Mouse (Mus musculus) MEL (cell line): ENCODE measurements at regions not wholly inside any gene's neighbourhood (a gene's known extent, or its start where the extent isn't known, plus 50 kb on each side); places are given as distances from the start of the nearest gene placed in this dataset.

Experiments used
- DNase-seq: peaks from one replicate; pipeline ENCODE4 v3.0.0; 2011; ENCODE audit warnings: low read depth, low spot score
- H3K27ac ChIP-seq: 2 replicates; pipeline ENCODE4 v1.5.1; 2012; ENCODE audit warnings: low read depth, mild to moderate bottlenecking, control low read depth, low read length, moderate library complexity; ENCODE audit not compliant: control insufficient read depth
- H3K27me3 ChIP-seq, 2 experiments: fragments of 150-350 bp in 1 of 2; sonication (generic) in 1 of 2; 2 replicates each; pipeline ENCODE4 v1.6.1; 2012; ENCODE audit warnings: low read length in 2 of 2, mild to moderate bottlenecking in 2 of 2, improper control_type of control experiment in 1 of 2, moderate library complexity in 1 of 2; ENCODE audit not compliant: insufficient read depth in 2 of 2, control insufficient read depth in 1 of 2
- H3K36me3 ChIP-seq, 2 experiments: 2 replicates each; pipeline ENCODE4 v1.6.1; 2012 to 2014; ENCODE audit warnings: low read length in 2 of 2, improper control_type of control experiment in 1 of 2, inconsistent platforms in 1 of 2, mild to moderate bottlenecking in 1 of 2; ENCODE audit not compliant: insufficient read depth in 2 of 2, control insufficient read depth in 1 of 2
- H3K4me1 ChIP-seq, 2 experiments: fragments of 150-350 bp in 1 of 2; sonication (generic) in 1 of 2; 2 replicates each; pipeline ENCODE4 v1.6.1; 2012; ENCODE audit warnings: low read length in 2 of 2, improper control_type of control experiment in 1 of 2, mild to moderate bottlenecking in 1 of 2; ENCODE audit not compliant: insufficient read depth in 2 of 2, control insufficient read depth in 1 of 2
- H3K4me3 ChIP-seq, 2 experiments: fragments of 150-350 bp in 1 of 2; sonication (generic) in 1 of 2; 2 replicates each; pipeline ENCODE4 v1.5.1; 2012; ENCODE audit warnings: low read depth in 2 of 2, low read length in 2 of 2, mild to moderate bottlenecking in 2 of 2, moderate library complexity in 2 of 2, control low read depth in 1 of 2, improper control_type of control experiment in 1 of 2; ENCODE audit not compliant: control insufficient read depth in 1 of 2, insufficient read depth in 1 of 2
- H3K79me2 ChIP-seq: 2 replicates; pipeline ENCODE4 v1.6.1; 2012; ENCODE audit warnings: mild to moderate bottlenecking, low read length, moderate library complexity; ENCODE audit not compliant: control insufficient read depth, poor library complexity, insufficient read depth
- H3K9ac ChIP-seq: 2 replicates; pipeline ENCODE4 v1.6.1; 2012; ENCODE audit warnings: low read depth, mild to moderate bottlenecking, control low read depth, low read length, moderate library complexity; ENCODE audit not compliant: control insufficient read depth, poor library complexity, severe bottlenecking
- H3K9me3 ChIP-seq: fragments of 150-350 bp; sonication (generic); replicated peaks from 2 replicates; pipeline ENCODE4 v1.6.1; 2012; ENCODE audit warnings: mild to moderate bottlenecking, low read length, improper control_type of control experiment, moderate library complexity; ENCODE audit not compliant: insufficient read depth
- CHD1 ChIP-seq: IDR thresholded peaks from 2 replicates; pipeline ENCODE4 v1.6.1; 2012; ENCODE audit warnings: low read depth, mild to moderate bottlenecking, inconsistent platforms, low read length, improper control_type of control experiment
- CTCF ChIP-seq, 3 experiments: IDR thresholded peaks in 2 of 3; conservative IDR thresholded peaks in 1 of 3; 2 replicates each; pipeline ENCODE4 v1.5.1; 2011 to 2012; ENCODE audit warnings: low read length in 3 of 3, low read depth in 2 of 3, mild to moderate bottlenecking in 2 of 3, improper control_type of control experiment in 1 of 3, inconsistent platforms in 1 of 3, mixed read lengths in 1 of 3, moderate library complexity in 1 of 3; ENCODE audit not compliant: control insufficient read depth in 1 of 3, insufficient read depth in 1 of 3, poor library complexity in 1 of 3, severe bottlenecking in 1 of 3
- ELF1 ChIP-seq: IDR thresholded peaks from 2 replicates; pipeline ENCODE4 v1.6.1; 2014; ENCODE audit warnings: low read depth, mild to moderate bottlenecking, inconsistent platforms, low read length, improper control_type of control experiment, moderate library complexity
- ETS1 ChIP-seq: IDR thresholded peaks from 2 replicates; pipeline ENCODE4 v1.6.1; 2012; ENCODE audit warnings: low read depth, mild to moderate bottlenecking, inconsistent platforms, low read length, improper control_type of control experiment, moderate library complexity
- GABPA ChIP-seq: IDR thresholded peaks from 2 replicates; pipeline ENCODE4 v1.6.1; 2012; ENCODE audit warnings: low read depth, mild to moderate bottlenecking, inconsistent platforms, low read length, improper control_type of control experiment, moderate library complexity
- GATA1 ChIP-seq: IDR thresholded peaks from 2 replicates; pipeline ENCODE4 v1.6.1; 2011; ENCODE audit warnings: low read depth, low read length, improper control_type of control experiment
- HCFC1 ChIP-seq: IDR thresholded peaks from 2 replicates; pipeline ENCODE4 v1.6.1; 2012; ENCODE audit warnings: low read depth, mild to moderate bottlenecking, inconsistent platforms, low read length, improper control_type of control experiment, moderate library complexity
- JUND ChIP-seq: IDR thresholded peaks from 2 replicates; pipeline ENCODE4 v1.6.1; 2011; ENCODE audit warnings: low read depth, mild to moderate bottlenecking, improper control_type of control experiment, low read length
- KAT2A ChIP-seq: conservative IDR thresholded peaks from 2 replicates; pipeline ENCODE4 v1.6.1; 2012; ENCODE audit warnings: low read depth, low read length, improper control_type of control experiment, inconsistent platforms
- MAZ ChIP-seq: IDR thresholded peaks from 2 replicates; pipeline ENCODE4 v1.6.1; 2012; ENCODE audit warnings: low read depth, mild to moderate bottlenecking, inconsistent platforms, low read length, improper control_type of control experiment
- MEF2A ChIP-seq: IDR thresholded peaks from 2 replicates; pipeline ENCODE4 v1.6.1; 2014; ENCODE audit warnings: low read depth, mild to moderate bottlenecking, inconsistent platforms, low read length, improper control_type of control experiment; ENCODE audit not compliant: poor library complexity, insufficient replicate concordance, severe bottlenecking; ENCODE audit errors: extremely low read depth
- MYC ChIP-seq: IDR thresholded peaks from 2 replicates; pipeline ENCODE4 v1.6.1; 2011; ENCODE audit warnings: low read depth, mild to moderate bottlenecking, low read length, improper control_type of control experiment, moderate library complexity
- NELFE ChIP-seq: IDR thresholded peaks from 2 replicates; pipeline ENCODE4 v1.6.1; 2011; ENCODE audit warnings: low read depth, low read length, improper control_type of control experiment
- POLR2AphosphoS5 ChIP-seq: IDR thresholded peaks from 2 replicates; pipeline ENCODE4 v1.6.1; 2012; ENCODE audit warnings: low read depth, borderline replicate concordance, mild to moderate bottlenecking, inconsistent platforms, low read length, moderate library complexity, mixed read lengths
- RAD21 ChIP-seq: IDR thresholded peaks from 2 replicates; pipeline ENCODE4 v1.6.1; 2011; ENCODE audit warnings: mild to moderate bottlenecking, low read depth, low read length, improper control_type of control experiment
- RCOR1 ChIP-seq: IDR thresholded peaks from 2 replicates; pipeline ENCODE4 v1.6.1; 2012; ENCODE audit warnings: low read depth, mild to moderate bottlenecking, inconsistent platforms, low read length, improper control_type of control experiment
- TAL1 ChIP-seq: IDR thresholded peaks from 2 replicates; pipeline ENCODE4 v1.6.1; 2012; ENCODE audit warnings: mild to moderate bottlenecking, inconsistent platforms, low read length, moderate library complexity, mixed read lengths
- USF2 ChIP-seq, 2 experiments: IDR thresholded peaks; 2 replicates each; pipeline ENCODE4 v1.6.1; 2011 to 2012; ENCODE audit warnings: improper control_type of control experiment in 2 of 2, low read length in 2 of 2, borderline replicate concordance in 1 of 2, inconsistent platforms in 1 of 2, low read depth in 1 of 2, mild to moderate bottlenecking in 1 of 2; ENCODE audit not compliant: insufficient read depth in 1 of 2
- ZC3H11A ChIP-seq: IDR thresholded peaks from 2 replicates; pipeline ENCODE4 v1.6.1; 2012; ENCODE audit warnings: low read depth, mild to moderate bottlenecking, inconsistent platforms, low read length, improper control_type of control experiment

DNA sequence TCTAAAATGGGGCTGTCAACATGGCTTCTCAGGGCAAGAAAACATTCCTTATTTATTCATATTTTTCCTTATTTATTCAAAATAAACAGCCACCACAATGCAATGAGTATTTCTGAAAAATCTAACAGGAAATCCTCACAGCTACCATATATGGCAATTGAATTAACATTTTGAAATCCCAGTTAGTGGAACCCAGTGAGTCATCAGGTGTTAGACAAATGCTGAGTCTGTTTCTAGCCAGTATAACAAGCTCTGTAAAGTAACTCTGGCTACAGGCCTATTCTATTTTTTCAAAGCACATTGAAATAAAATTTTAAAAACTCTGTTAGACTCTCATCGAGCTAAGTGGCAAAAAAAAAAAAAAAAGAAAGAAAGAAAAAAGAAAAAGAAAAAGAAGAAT lies 3586.8 kb downstream of the 9330182O14Rik start:
- Histone ChIP-seq H3K9ac (no peak overlapping the region), H3K27ac (no peak overlapping the region), H3K79me2 (no peaks in the 10 kb centered on the region), H3K27me3 (peaks cover 0 to 2% of the 10 kb centered on the region in 2 experiments; a peak in 1 of 4 replicates), H3K4me3 (no peak overlapping the region), H3K9me3 (no peaks in the 10 kb centered on the region), H3K36me3 (no peaks in the 10 kb centered on the region), H3K4me1 (no peaks in the 10 kb centered on the region)
- no peak for DNase-seq
- TF ChIP-seq ZC3H11A = no peak
- TF ChIP-seq TAL1 = no peak
- TF ChIP-seq POLR2AphosphoS5 = no peak
- no peak for TF ChIP-seq MEF2A
- TF ChIP-seq RAD21 = no peak
- TF ChIP-seq ELF1 = no peak
- no peak for TF ChIP-seq HCFC1

DNA sequence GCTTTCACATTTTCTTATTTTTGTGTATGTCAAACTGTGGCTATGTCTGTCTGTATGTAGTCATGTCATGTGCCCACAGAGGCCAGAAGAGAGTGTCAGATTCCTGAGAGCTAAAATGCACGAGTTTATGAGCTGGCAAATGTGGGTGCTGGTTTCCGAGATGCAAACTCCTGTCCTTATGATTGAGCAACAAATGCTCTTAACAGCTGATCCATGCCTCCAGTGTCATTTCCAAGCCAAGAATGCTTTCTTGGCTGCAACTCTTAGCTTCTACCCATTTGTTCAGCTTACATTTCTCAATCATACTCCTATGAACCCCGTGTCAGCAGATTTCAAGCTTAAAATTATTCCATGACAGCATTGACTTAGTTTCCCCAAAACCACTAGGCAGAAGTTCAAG lies 3601.5 kb downstream of the 9330182O14Rik start:
- Histone ChIP-seq H3K27ac (no peak overlapping the region), H3K9me3 (no peaks in the 10 kb centered on the region), H3K79me2 (no peaks in the 10 kb centered on the region), H3K4me1 (no peaks in the 10 kb centered on the region), H3K36me3 (no peaks in the 10 kb centered on the region), H3K27me3 (no peaks in the 10 kb centered on the region), H3K4me3 (no peak overlapping the region), H3K9ac (no peak overlapping the region)
- DNase-seq = no peak
- TF ChIP-seq CHD1 (no peak), NELFE (no peak), USF2 (IDR thresholded peaks at IDR 0.05; ENCODE audit: borderline replicate concordance in 1 of 2, insufficient read depth in 1 of 2, low read depth in 1 of 2, low read length in 2 of 2) (no peak), JUND (no peak), MAZ (no peak), KAT2A (no peak), RCOR1 (no peak), CTCF (IDR thresholded peaks at IDR 0.05 in 2 of 3, conservative IDR thresholded peaks at IDR 0.05 in 1 of 3; ENCODE audit: control insufficient read depth in 1 of 3, insufficient read depth in 1 of 3, low read depth in 2 of 3, low read length in 3 of 3, poor library complexity in 1 of 3, severe bottlenecking in 1 of 3) (no peak), POLR2AphosphoS5 (no peak), MYC (no peak), GABPA (no peak), ETS1 (no peak), GATA1 (no peak)
